Mouse (Mus musculus): ENCODE results near the gene Pias4. TPM values are rescaled to one million over a fixed set of nuclear protein-coding genes. Genes with fewer than 3 reads are reported as not detected.
A peak's percentile ranks its signal among the peaks of the same experiment; 100 is the strongest.

The Pias4 gene
- polyA plus RNA-seq, 1 experiment from 2014 or later = 53.3 TPM

- H3K27me3 ChIP-seq (ENCODE audit: control insufficient read depth, insufficient read depth, low read length) = no peaks in the 10 kb centered on the region
- DNase-seq (ENCODE audit: low spot score) (no peak), ATAC-seq (ENCODE audit: insufficient number of reproducible peaks, low FRiP score, low TSS enrichment, low read depth) (no peak)
- peaks cover 63% of the 10 kb centered on the region for H3K36me3 ChIP-seq (ENCODE audit: control insufficient read depth, insufficient read depth, low read length)
- H3K9me3 ChIP-seq (ENCODE audit: control insufficient read depth, low read length) = no peaks in the 10 kb centered on the region
- H3K4me2 ChIP-seq (ENCODE audit: low read depth, severe bottlenecking) = no peak overlapping the region
- WGBS = 94% methylated on average over 6 of the region's 6 CpGs
- no peak overlapping the region for H3K9ac ChIP-seq (ENCODE audit: low read length)
- no peak overlapping the region for H3K27ac ChIP-seq (replicated peaks; ENCODE audit: low read depth, low read length)
- H3K4me3 ChIP-seq (ENCODE audit: low read depth, low read length) = no peak overlapping the region
- H3K4me1 ChIP-seq (ENCODE audit: control insufficient read depth, insufficient read depth, low read length) = no peaks in the 10 kb centered on the region
These were observed 54.8 kb downstream of the Pias4 start for GRCm38 (mm10) chr10:81112946-81113345.

- Histone ChIP-seq H3K9ac (ENCODE audit: low read length) (peak overlapping the region; percentile 93), H3K36me3 (ENCODE audit: control insufficient read depth, insufficient read depth, low read length) (peaks cover 24% of the 10 kb centered on the region), H3K27me3 (ENCODE audit: control insufficient read depth, insufficient read depth, low read length) (no peaks in the 10 kb centered on the region), H3K4me1 (ENCODE audit: control insufficient read depth, insufficient read depth, low read length) (peaks cover 19% of the 10 kb centered on the region), H3K4me3 (ENCODE audit: low read depth, low read length) (peak overlapping the region; percentile 89), H3K4me2 (ENCODE audit: low read depth, severe bottlenecking) (peak overlapping the region; percentile 67), H3K27ac (replicated peaks; ENCODE audit: low read depth, low read length) (peak overlapping the region; percentile 97), H3K9me3 (ENCODE audit: control insufficient read depth, low read length) (no peaks in the 10 kb centered on the region)
- peak; percentile 89 for ATAC-seq (ENCODE audit: insufficient number of reproducible peaks, low FRiP score, low TSS enrichment, low read depth)
- peak; percentile 93 for DNase-seq (ENCODE audit: low spot score)
- WGBS = under 1% methylated on average over 35 of the region's 35 CpGs
These were observed 61.5 kb downstream of the Pias4 start for GRCm38 (mm10) chr10:81106113-81106721.

GRCm38 (mm10) chr10:81105565-81106112 is 62.1 kb downstream of the Pias4 start, which contains the start of gene Map2k2:
TSS of gene Map2k2 (plus strand) at chr10:81105915.
- Histone ChIP-seq H3K4me3 (ENCODE audit: low read depth, low read length) (peak within 1 kb of the TSS; percentile 89), H3K27ac (replicated peaks; ENCODE audit: low read depth, low read length) (peak within 1 kb of the TSS; percentile 97), H3K9me3 (ENCODE audit: control insufficient read depth, low read length) (no peaks in the 10 kb centered on the region), H3K36me3 (ENCODE audit: control insufficient read depth, insufficient read depth, low read length) (peaks cover 19% of the 10 kb centered on the region), H3K4me2 (ENCODE audit: low read depth, severe bottlenecking) (peak within 1 kb of the TSS; percentile 67), H3K9ac (ENCODE audit: low read length) (peak within 1 kb of the TSS; percentile 93), H3K27me3 (ENCODE audit: control insufficient read depth, insufficient read depth, low read length) (no peaks in the 10 kb centered on the region), H3K4me1 (ENCODE audit: control insufficient read depth, insufficient read depth, low read length) (peaks cover 19% of the 10 kb centered on the region)
- DNase-seq (ENCODE audit: low spot score) = peak; percentile 98
- ATAC-seq (ENCODE audit: insufficient number of reproducible peaks, low FRiP score, low TSS enrichment, low read depth) = peak; percentile 88
- WGBS = under 1% methylated on average over 51 of the region's 56 CpGs

Small RNA genes within 50 kb of the gene (microRNA-seq; reads per million reads assigned to microRNA genes)
- gene Mir5615-1 (not detected), gene Mir5615-2 (not detected)

Other genes with a start within 250 kb of the Pias4 start
- gene Lmnb2, start 249.7 kb downstream of the Pias4 start, polyA plus RNA-seq (2014; fragmentation: Nextera tagmentation; extraction: Ambion mirVana) = 23.3 and 26.7 TPM in 2 replicates
- gene Gadd45b, start 237.8 kb downstream of the Pias4 start, polyA plus RNA-seq (2014; fragmentation: Nextera tagmentation; extraction: Ambion mirVana) = 10.9 and 12.3 TPM in 2 replicates
- 4.6 and 4.8 TPM in 2 replicates for gene Gng7, start 153.0 kb downstream of the Pias4 start, polyA plus RNA-seq (2014; fragmentation: Nextera tagmentation; extraction: Ambion mirVana)
- 0.07 and 0.16 TPM in 2 replicates for gene Diras1, start 142.3 kb downstream of the Pias4 start, polyA plus RNA-seq (2014; fragmentation: Nextera tagmentation; extraction: Ambion mirVana)
- 7.8 and 7.9 TPM in 2 replicates for gene Slc39a3, start 130.5 kb downstream of the Pias4 start, polyA plus RNA-seq (2014; fragmentation: Nextera tagmentation; extraction: Ambion mirVana)
- 219 and 221 TPM in 2 replicates for gene Sgta, start 107.7 kb downstream of the Pias4 start, polyA plus RNA-seq (2014; fragmentation: Nextera tagmentation; extraction: Ambion mirVana)
- 64.0 and 73.5 TPM in 2 replicates for gene Thop1, start 97.9 kb downstream of the Pias4 start, polyA plus RNA-seq (2014; fragmentation: Nextera tagmentation; extraction: Ambion mirVana)
- gene Creb3l3, start 69.0 kb downstream of the Pias4 start, polyA plus RNA-seq (2014; fragmentation: Nextera tagmentation; extraction: Ambion mirVana) = 0.27 and 0.28 TPM in 2 replicates
- gene Map2k2, start 62.0 kb downstream of the Pias4 start, polyA plus RNA-seq (2014; fragmentation: Nextera tagmentation; extraction: Ambion mirVana) = 230 and 239 TPM in 2 replicates
- gene Zbtb7a, start 32.7 kb downstream of the Pias4 start, polyA plus RNA-seq (2014; fragmentation: Nextera tagmentation; extraction: Ambion mirVana) = 6.7 and 8.4 TPM in 2 replicates
- 428 TPM in 2 replicates for gene Eef2, start 8.7 kb upstream of the Pias4 start, polyA plus RNA-seq (2014; fragmentation: Nextera tagmentation; extraction: Ambion mirVana)
- gene Dapk3, start 15.1 kb upstream of the Pias4 start, polyA plus RNA-seq (2014; fragmentation: Nextera tagmentation; extraction: Ambion mirVana) = 43.3 and 49.1 TPM in 2 replicates
- gene 4930442H23Rik, start 15.9 kb upstream of the Pias4 start, polyA plus RNA-seq (2014; fragmentation: Nextera tagmentation; extraction: Ambion mirVana) = not detected in 2 replicates
- gene Nmrk2, start 34.1 kb upstream of the Pias4 start, polyA plus RNA-seq (2014; fragmentation: Nextera tagmentation; extraction: Ambion mirVana) = 0.08 TPM in 1 of 2 replicates, not detected in the other
- gene Atcay, start 62.9 kb upstream of the Pias4 start, polyA plus RNA-seq (2014; fragmentation: Nextera tagmentation; extraction: Ambion mirVana) = 0.11 and 0.27 TPM in 2 replicates
- 3.4 and 4.2 TPM in 2 replicates for gene Zfr2, start 65.2 kb upstream of the Pias4 start, polyA plus RNA-seq (2014; fragmentation: Nextera tagmentation; extraction: Ambion mirVana)
- 1.2 and 2.3 TPM in 2 replicates for gene Matk, start 85.0 kb upstream of the Pias4 start, polyA plus RNA-seq (2014; fragmentation: Nextera tagmentation; extraction: Ambion mirVana)
- gene Mrpl54, start 99.0 kb upstream of the Pias4 start, polyA plus RNA-seq (2014; fragmentation: Nextera tagmentation; extraction: Ambion mirVana) = 198 and 217 TPM in 2 replicates
- 45.3 and 46.3 TPM in 2 replicates for gene Apba3, start 99.0 kb upstream of the Pias4 start, polyA plus RNA-seq (2014; fragmentation: Nextera tagmentation; extraction: Ambion mirVana)
- gene Tjp3, start 123.7 kb upstream of the Pias4 start, polyA plus RNA-seq (2014; fragmentation: Nextera tagmentation; extraction: Ambion mirVana) = 2.0 TPM in 2 replicates
- 49.0 and 60.6 TPM in 2 replicates for gene Pip5k1c, start 125.0 kb upstream of the Pias4 start, polyA plus RNA-seq (2014; fragmentation: Nextera tagmentation; extraction: Ambion mirVana)
- gene Cactin, start 153.2 kb upstream of the Pias4 start, polyA plus RNA-seq (2014; fragmentation: Nextera tagmentation; extraction: Ambion mirVana) = 35.9 and 40.0 TPM in 2 replicates
- 1.7 and 1.8 TPM in 2 replicates for gene Tbxa2r, start 160.8 kb upstream of the Pias4 start, polyA plus RNA-seq (2014; fragmentation: Nextera tagmentation; extraction: Ambion mirVana)
- gene Gipc3, start 175.3 kb upstream of the Pias4 start, polyA plus RNA-seq (2014; fragmentation: Nextera tagmentation; extraction: Ambion mirVana) = not detected in 2 replicates
- gene Hmg20b, start 182.6 kb upstream of the Pias4 start, polyA plus RNA-seq (2014; fragmentation: Nextera tagmentation; extraction: Ambion mirVana) = 129 and 130 TPM in 2 replicates
- 4.7 and 5.9 TPM in 2 replicates for gene Mfsd12, start 189.6 kb upstream of the Pias4 start, polyA plus RNA-seq (2014; fragmentation: Nextera tagmentation; extraction: Ambion mirVana)
- 0.21 and 0.45 TPM in 2 replicates for gene 4930404N11Rik, start 197.9 kb upstream of the Pias4 start, polyA plus RNA-seq (2014; fragmentation: Nextera tagmentation; extraction: Ambion mirVana)
- gene Fzr1, start 210.6 kb upstream of the Pias4 start, polyA plus RNA-seq (2014; fragmentation: Nextera tagmentation; extraction: Ambion mirVana) = 107 and 119 TPM in 2 replicates
- 53.7 and 55.7 TPM in 2 replicates for gene Dohh, start 216.5 kb upstream of the Pias4 start, polyA plus RNA-seq (2014; fragmentation: Nextera tagmentation; extraction: Ambion mirVana)
- 2.1 and 2.8 TPM in 2 replicates for gene Gm48551, start 216.5 kb upstream of the Pias4 start, polyA plus RNA-seq (2014; fragmentation: Nextera tagmentation; extraction: Ambion mirVana)
- gene Gm48552, start 221.1 kb upstream of the Pias4 start, polyA plus RNA-seq (2014; fragmentation: Nextera tagmentation; extraction: Ambion mirVana) = 0.40 and 1.0 TPM in 2 replicates
- 3.4 and 3.5 TPM in 2 replicates for gene Smim24, start 225.1 kb upstream of the Pias4 start, polyA plus RNA-seq (2014; fragmentation: Nextera tagmentation; extraction: Ambion mirVana)